Mouse (Mus musculus): ENCODE measurements around the gene Slc29a1. TPM values are rescaled to one million over a fixed set of nuclear protein-coding genes. Genes with fewer than 3 reads are reported as not detected.
A peak's percentile ranks its signal among the peaks of the same experiment; 100 is the strongest.
"Not testable (repeated sequence)": the region's sequence is repeated elsewhere in the genome, so short reads cannot be mapped to it uniquely, and the experiment has no call there.

Gene Slc29a1
- polyA plus RNA-seq, 1 experiment from 2014 or later, result 84.7 TPM

DNA sequence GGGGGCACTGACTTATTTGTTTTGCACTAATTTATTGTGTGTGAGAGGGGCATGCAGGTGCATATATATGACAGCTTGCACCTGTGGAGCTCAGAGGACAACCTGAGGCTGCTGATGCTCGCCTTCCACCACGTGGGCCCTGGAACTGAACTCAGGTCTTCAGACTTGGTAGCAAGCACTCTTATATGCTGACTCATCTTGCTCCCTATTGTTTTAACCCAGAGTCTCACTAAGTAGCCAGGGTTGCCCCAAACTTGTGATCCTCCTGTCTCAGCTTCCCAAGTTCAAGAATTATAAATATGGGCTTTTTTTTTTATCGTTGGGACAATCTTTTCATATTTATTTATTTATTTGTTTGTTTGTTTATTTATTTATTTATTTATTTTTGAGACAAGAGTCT is 31.6 kb upstream of the Slc29a1 start:
- H3K9ac ChIP-seq (ENCODE audit: low read length), result no peak overlapping the region
- WGBS, result 54% methylated on average over 3 of the region's 3 CpGs
- H3K36me3 ChIP-seq (ENCODE audit: control insufficient read depth, insufficient read depth, low read length), result no peaks in the 10 kb centered on the region
- peaks cover 10 to 14% of the 10 kb centered on the region in 2 experiments for H3K4me1 ChIP-seq (ENCODE audit: control insufficient read depth in 2 of 2, insufficient read depth in 2 of 2, low read length in 2 of 2)
- no peak overlapping the region for H3K27ac ChIP-seq (replicated peaks in 1 of 2; ENCODE audit: control insufficient read depth in 1 of 2, insufficient read depth in 1 of 2, low read depth in 2 of 2, low read length in 2 of 2)
- H3K27me3 ChIP-seq (ENCODE audit: control insufficient read depth, insufficient read depth, low read length), result no peaks in the 10 kb centered on the region
- H3K9me3 ChIP-seq (ENCODE audit: control insufficient read depth, low read length), result no peaks in the 10 kb centered on the region
- H3K4me2 ChIP-seq (ENCODE audit: low read length), result no peak overlapping the region
- no peak overlapping the region for H3K4me3 ChIP-seq (ENCODE audit: control insufficient read depth in 1 of 2, insufficient read depth in 1 of 2, low read depth in 1 of 2, low read length in 2 of 2)
- no peak for ATAC-seq (ENCODE audit: insufficient number of reproducible peaks, insufficient read depth, low FRiP score, low read depth)

DNA sequence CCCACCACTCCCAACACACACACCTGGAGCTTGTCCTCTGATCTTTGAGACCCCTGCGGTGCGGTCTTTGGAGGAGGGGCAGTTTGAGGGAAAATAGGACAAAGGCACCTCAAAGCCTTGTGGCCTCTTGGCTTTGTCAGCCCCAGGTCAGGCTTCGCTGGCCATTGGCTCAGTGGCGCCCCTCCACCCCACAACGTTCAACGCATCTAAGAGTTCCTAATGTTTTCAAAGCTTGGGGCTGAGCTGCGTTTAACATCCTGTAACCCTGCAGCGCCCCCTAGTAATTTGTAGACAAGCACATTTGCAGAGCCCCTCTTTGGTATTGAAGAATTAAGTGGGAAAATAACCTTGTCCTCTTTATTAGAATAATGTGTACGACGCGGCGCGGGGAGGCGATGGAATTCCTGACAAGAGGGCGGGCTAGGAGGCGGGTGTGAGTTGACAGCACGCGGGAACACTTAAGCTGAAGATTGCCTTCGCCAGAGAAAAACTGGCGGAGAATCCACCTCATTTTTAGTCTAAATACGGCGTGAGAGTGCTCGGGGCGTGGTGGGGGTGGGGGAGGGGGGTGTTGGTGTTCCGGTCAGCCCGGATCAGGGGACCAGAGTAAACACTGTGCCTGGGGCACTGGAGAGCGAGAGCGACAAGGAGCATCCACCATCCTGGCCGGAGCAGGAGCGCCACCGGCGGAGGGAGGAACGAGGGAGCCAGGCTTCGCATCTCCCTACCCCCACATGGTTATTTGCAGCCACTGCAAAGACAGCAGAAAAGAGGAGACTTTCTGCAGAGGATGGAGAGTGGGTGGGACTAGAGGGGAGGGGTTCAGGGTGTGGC is 30.7 kb upstream of the Slc29a1 start:
- no peaks in the 10 kb centered on the region for H3K36me3 ChIP-seq (ENCODE audit: control insufficient read depth, insufficient read depth, low read length)
- peak overlapping the region; percentile 83 for H3K4me2 ChIP-seq (ENCODE audit: low read length)
- ATAC-seq (ENCODE audit: insufficient number of reproducible peaks, insufficient read depth, low FRiP score, low read depth), result peak; percentile 72
- WGBS, result 3% methylated on average over 34 of the region's 34 CpGs
- H3K9me3 ChIP-seq (ENCODE audit: control insufficient read depth, low read length), result no peaks in the 10 kb centered on the region
- peak overlapping the region; percentile 42 to 45 for H3K4me3 ChIP-seq (ENCODE audit: control insufficient read depth in 1 of 2, insufficient read depth in 1 of 2, low read depth in 1 of 2, low read length in 2 of 2)
- H3K27me3 ChIP-seq (ENCODE audit: control insufficient read depth, insufficient read depth, low read length), result no peaks in the 10 kb centered on the region
- peaks cover 10 to 14% of the 10 kb centered on the region in 2 experiments for H3K4me1 ChIP-seq (ENCODE audit: control insufficient read depth in 2 of 2, insufficient read depth in 2 of 2, low read length in 2 of 2)
- peak overlapping the region; percentile 50 to 69 for H3K27ac ChIP-seq (replicated peaks in 1 of 2; ENCODE audit: control insufficient read depth in 1 of 2, insufficient read depth in 1 of 2, low read depth in 2 of 2, low read length in 2 of 2)
- H3K9ac ChIP-seq (ENCODE audit: low read length), result peak overlapping the region; percentile 73

GRCm38 (mm10) chr17:45628885-45629855 is 29.8 kb upstream of the Slc29a1 start:
- 45% methylated on average over 13 of the region's 13 CpGs for WGBS
- Histone ChIP-seq H3K36me3 (ENCODE audit: control insufficient read depth, insufficient read depth, low read length) (no peaks in the 10 kb centered on the region), H3K4me1 (ENCODE audit: control insufficient read depth in 2 of 2, insufficient read depth in 2 of 2, low read length in 2 of 2) (peaks cover 10 to 14% of the 10 kb centered on the region in 2 experiments), H3K4me2 (ENCODE audit: low read length) (peak overlapping the region; percentile 83), H3K9me3 (ENCODE audit: control insufficient read depth, low read length) (no peaks in the 10 kb centered on the region), H3K27me3 (ENCODE audit: control insufficient read depth, insufficient read depth, low read length) (no peaks in the 10 kb centered on the region), H3K27ac (replicated peaks in 1 of 2; ENCODE audit: control insufficient read depth in 1 of 2, insufficient read depth in 1 of 2, low read depth in 2 of 2, low read length in 2 of 2) (peak overlapping the region; percentile 50 to 69), H3K4me3 (ENCODE audit: control insufficient read depth in 1 of 2, insufficient read depth in 1 of 2, low read depth in 1 of 2, low read length in 2 of 2) (no peak overlapping the region), H3K9ac (ENCODE audit: low read length) (peak overlapping the region; percentile 73; the same call in 1 of the 2 replicates)
- peak; percentile 36; the same call in 1 of the 2 replicates for ATAC-seq (ENCODE audit: insufficient number of reproducible peaks, insufficient read depth, low FRiP score, low read depth)

GRCm38 (mm10) chr17:45628160-45628559 is 28.8 kb upstream of the Slc29a1 start:
- Histone ChIP-seq H3K9me3 (ENCODE audit: control insufficient read depth, low read length) (no peaks in the 10 kb centered on the region), H3K4me2 (ENCODE audit: low read length) (no peak overlapping the region), H3K4me3 (ENCODE audit: control insufficient read depth in 1 of 2, insufficient read depth in 1 of 2, low read depth in 1 of 2, low read length in 2 of 2) (no peak overlapping the region), H3K4me1 (ENCODE audit: control insufficient read depth in 2 of 2, insufficient read depth in 2 of 2, low read length in 2 of 2) (peaks cover 10 to 14% of the 10 kb centered on the region in 2 experiments), H3K36me3 (ENCODE audit: control insufficient read depth, insufficient read depth, low read length) (no peaks in the 10 kb centered on the region), H3K9ac (ENCODE audit: low read length) (no peak overlapping the region), H3K27me3 (ENCODE audit: control insufficient read depth, insufficient read depth, low read length) (no peaks in the 10 kb centered on the region), H3K27ac (replicated peaks in 1 of 2; ENCODE audit: control insufficient read depth in 1 of 2, insufficient read depth in 1 of 2, low read depth in 2 of 2, low read length in 2 of 2) (no peak overlapping the region)
- WGBS, result 35% methylated on average over 3 of the region's 3 CpGs
- ATAC-seq (ENCODE audit: insufficient number of reproducible peaks, insufficient read depth, low FRiP score, low read depth), result no peak

GRCm38 (mm10) chr17:45626577-45627134 is 27.2 kb upstream of the Slc29a1 start:
- H3K27me3 ChIP-seq (ENCODE audit: control insufficient read depth, insufficient read depth, low read length), result no peaks in the 10 kb centered on the region
- peaks cover 10 to 14% of the 10 kb centered on the region in 2 experiments for H3K4me1 ChIP-seq (ENCODE audit: control insufficient read depth in 2 of 2, insufficient read depth in 2 of 2, low read length in 2 of 2)
- ATAC-seq (ENCODE audit: insufficient number of reproducible peaks, insufficient read depth, low FRiP score, low read depth), result no peak
- no peak overlapping the region for H3K4me3 ChIP-seq (ENCODE audit: control insufficient read depth in 1 of 2, insufficient read depth in 1 of 2, low read depth in 1 of 2, low read length in 2 of 2)
- no peaks in the 10 kb centered on the region for H3K9me3 ChIP-seq (ENCODE audit: control insufficient read depth, low read length)
- peak overlapping the region; percentile 49 for H3K4me2 ChIP-seq (ENCODE audit: low read length)
- no peaks in the 10 kb centered on the region for H3K36me3 ChIP-seq (ENCODE audit: control insufficient read depth, insufficient read depth, low read length)
- peak overlapping the region; percentile 6; the same call in 1 of the 2 replicates for H3K9ac ChIP-seq (ENCODE audit: low read length)
- 23% methylated on average over 15 of the region's 15 CpGs for WGBS
- no peak overlapping the region for H3K27ac ChIP-seq (replicated peaks in 1 of 2; ENCODE audit: control insufficient read depth in 1 of 2, insufficient read depth in 1 of 2, low read depth in 2 of 2, low read length in 2 of 2)

DNA sequence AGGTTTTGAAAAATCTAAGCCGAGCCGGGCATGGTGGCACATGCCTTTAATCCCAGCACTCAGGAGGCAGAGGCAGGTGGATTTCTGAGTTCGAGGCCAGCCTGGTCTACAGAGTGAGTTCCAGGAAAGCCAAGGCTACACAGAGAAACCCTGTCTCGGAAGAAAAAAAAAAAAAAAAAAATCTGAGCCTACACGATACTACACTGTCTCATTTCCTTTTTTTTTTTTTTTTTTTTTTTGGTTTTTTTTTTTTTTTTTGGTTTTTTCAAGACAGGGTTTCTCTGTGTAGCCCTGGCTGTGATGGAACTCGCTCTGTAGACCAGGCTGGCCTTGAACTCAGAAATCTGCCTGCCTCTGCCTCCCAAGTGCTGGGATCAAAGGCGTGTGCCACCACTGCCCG is 24.0 kb upstream of the Slc29a1 start:
- WGBS, result 85% methylated on average over 8 of the region's 8 CpGs
- not testable (repeated sequence) for H3K27ac ChIP-seq (replicated peaks in 1 of 2; ENCODE audit: control insufficient read depth in 1 of 2, insufficient read depth in 1 of 2, low read depth in 2 of 2, low read length in 2 of 2); H3K4me2 ChIP-seq (ENCODE audit: low read length); H3K27me3 ChIP-seq (ENCODE audit: control insufficient read depth, insufficient read depth, low read length); H3K4me3 ChIP-seq (ENCODE audit: control insufficient read depth in 1 of 2, insufficient read depth in 1 of 2, low read depth in 1 of 2, low read length in 2 of 2); ATAC-seq (ENCODE audit: insufficient number of reproducible peaks, insufficient read depth, low FRiP score, low read depth); H3K9ac ChIP-seq (ENCODE audit: low read length); H3K9me3 ChIP-seq (ENCODE audit: control insufficient read depth, low read length); H3K36me3 ChIP-seq (ENCODE audit: control insufficient read depth, insufficient read depth, low read length)
- H3K4me1 ChIP-seq (ENCODE audit: control insufficient read depth in 2 of 2, insufficient read depth in 2 of 2, low read length in 2 of 2), result peaks cover 13 to 18% of the 10 kb centered on the region in 2 experiments; a peak in 3 of 4 replicates
